Mouse (Mus musculus) megakaryocyte, embryonic 14.5 days (primary cell): ENCODE measurements around the gene Fau. TPM values are rescaled to one million over a fixed set of nuclear protein-coding genes. Genes with fewer than 3 reads are reported as not detected.

Experiments used
- H3K27me3 ChIP-seq: replicated peaks from 2 replicates; pipeline ENCODE3; 2012; ENCODE audit warnings: inconsistent platforms
- H3K36me3 ChIP-seq: replicated peaks from 2 replicates; pipeline ENCODE3; 2012; ENCODE audit warnings: low read length, inconsistent platforms, mixed read lengths
- H3K4me1 ChIP-seq: 2 replicates; pipeline ENCODE4 v1.6.1; 2012; ENCODE audit warnings: inconsistent platforms
- H3K4me3 ChIP-seq: replicated peaks from 2 replicates; pipeline ENCODE3; 2012; ENCODE audit warnings: moderate library complexity, mild to moderate bottlenecking, inconsistent platforms
- H3K9me3 ChIP-seq: 2 replicates; pipeline ENCODE4 v1.6.1; 2012; ENCODE audit warnings: inconsistent platforms
- FLI1 ChIP-seq: IDR thresholded peaks from 2 replicates; pipeline ENCODE4 v1.6.1; 2012; ENCODE audit warnings: low read length, inconsistent platforms, mixed read lengths
- GATA1 ChIP-seq: IDR thresholded peaks from 3 replicates; pipeline ENCODE4 v1.6.1; 2012; ENCODE audit warnings: mixed read lengths, low read length, inconsistent platforms, borderline replicate concordance
- polyA plus RNA-seq: library from polyadenylated mRNA; stranded (reverse); fragments of >175 nt; gene quantifications from 2 replicates; pipeline ENCODE4 v1.2.3, GENCODE M21; 2012; ENCODE audit warnings: low replicate concordance; ENCODE audit not compliant: insufficient read depth

Gene Fau
- polyA plus RNA-seq, 1 experiment = 5,919 TPM

GRCm38 (mm10) chr19:6058966-6059365 lies 1.3 kb downstream of the Fau start:
- Histone ChIP-seq H3K36me3 (peaks cover 38% of the 10 kb centered on the region), H3K4me1 (peaks cover 69% of the 10 kb centered on the region), H3K9me3 (no peaks in the 10 kb centered on the region), H3K27me3 (no peaks in the 10 kb centered on the region), H3K4me3 (peak overlapping the region; percentile 100)
- no peak for TF ChIP-seq GATA1
- TF ChIP-seq FLI1 = no peak

DNA sequence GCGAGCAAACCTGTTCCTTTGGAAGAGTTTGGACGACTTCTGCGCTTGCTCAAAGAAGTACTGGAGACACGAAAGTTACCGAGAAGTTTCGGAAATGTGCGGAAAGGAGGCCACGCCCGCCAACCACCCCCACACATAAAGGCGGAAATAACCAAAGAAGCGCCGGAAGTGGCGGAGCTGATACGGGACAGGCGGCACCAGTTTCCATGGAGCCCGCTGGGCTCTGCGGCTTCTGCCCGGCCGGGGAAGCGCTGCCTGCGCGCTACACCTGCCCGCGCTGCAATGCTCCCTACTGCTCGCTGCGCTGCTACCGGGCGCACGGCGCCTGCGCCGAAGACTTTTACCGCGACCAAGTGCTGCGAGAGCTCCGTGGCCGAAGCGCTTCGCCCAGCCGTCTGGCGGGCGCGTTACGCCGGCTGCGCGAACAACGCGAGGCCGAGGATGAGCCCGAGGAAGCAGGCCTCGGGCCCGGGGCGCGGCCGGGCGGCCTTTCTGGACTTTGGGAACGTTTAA lies 3.4 kb downstream of the Fau start, which contains the start of gene Znhit2:
Znhit2 (plus strand) TSS at position 172 of the 513 bp plus-strand sequence.
- no peaks in the 10 kb centered on the region for H3K27me3 ChIP-seq
- peaks cover 59% of the 10 kb centered on the region for H3K4me1 ChIP-seq
- H3K4me3 ChIP-seq = peak within 1 kb of the TSS; percentile 97
- TF ChIP-seq GATA1 = peak; percentile 93
- TF ChIP-seq FLI1 = peak; percentile 90; the same call in 1 of the 2 replicates
- H3K9me3 ChIP-seq = no peaks in the 10 kb centered on the region
- H3K36me3 ChIP-seq = peaks cover 25% of the 10 kb centered on the region

- peak overlapping the region; percentile 97 for H3K4me3 ChIP-seq
- H3K36me3 ChIP-seq = peaks cover 23% of the 10 kb centered on the region
- peaks cover 59% of the 10 kb centered on the region for H3K4me1 ChIP-seq
- no peaks in the 10 kb centered on the region for H3K9me3 ChIP-seq
- TF ChIP-seq GATA1 (no peak), FLI1 (no peak)
- no peaks in the 10 kb centered on the region for H3K27me3 ChIP-seq
These were observed 4.1 kb downstream of the Fau start for GRCm38 (mm10) chr19:6061641-6062302.

GRCm38 (mm10) chr19:6062418-6062817 lies 4.8 kb downstream of the Fau start:
- no peak for TF ChIP-seq GATA1
- Histone ChIP-seq H3K4me1 (peaks cover 59% of the 10 kb centered on the region), H3K27me3 (no peaks in the 10 kb centered on the region), H3K9me3 (no peaks in the 10 kb centered on the region), H3K4me3 (peak overlapping the region; percentile 97), H3K36me3 (peaks cover 23% of the 10 kb centered on the region)

DNA sequence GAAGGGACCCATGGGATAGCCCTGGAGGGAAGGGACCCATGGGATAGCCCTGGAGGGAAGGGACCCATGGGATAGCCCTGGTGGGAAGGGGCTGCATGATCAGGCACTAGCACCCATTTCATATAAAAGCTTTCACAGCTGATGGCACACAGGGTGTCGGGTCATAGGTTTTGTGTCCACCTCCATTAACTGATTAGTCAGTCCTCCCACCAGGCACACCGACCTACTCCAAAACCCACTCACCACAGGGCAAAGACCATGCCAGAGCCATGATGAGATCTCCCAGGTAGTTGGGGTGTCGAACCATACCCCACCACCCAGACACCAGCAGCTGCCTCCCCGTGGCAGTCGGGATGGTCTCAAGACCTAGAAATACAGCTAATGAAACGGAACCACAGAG lies 5.4 kb downstream of the Fau start:
- TF ChIP-seq FLI1 (no peak), GATA1 (no peak)
- H3K9me3 ChIP-seq = no peaks in the 10 kb centered on the region
- peak overlapping the region; percentile 69 for H3K4me3 ChIP-seq
- H3K27me3 ChIP-seq = no peaks in the 10 kb centered on the region
- peaks cover 25% of the 10 kb centered on the region for H3K36me3 ChIP-seq
- H3K4me1 ChIP-seq = peaks cover 65% of the 10 kb centered on the region

- peak overlapping the region; percentile 94 for H3K4me3 ChIP-seq
- H3K36me3 ChIP-seq = peaks cover 50% of the 10 kb centered on the region
- H3K4me1 ChIP-seq = peaks cover 63% of the 10 kb centered on the region
These were observed 8.9 kb downstream of the Fau start for GRCm38 (mm10) chr19:6066571-6066970.

GRCm38 (mm10) chr19:6067011-6067723 lies 9.5 kb downstream of the Fau start:
- Histone ChIP-seq H3K27me3 (no peaks in the 10 kb centered on the region), H3K4me1 (peaks cover 57% of the 10 kb centered on the region), H3K4me3 (peak overlapping the region; percentile 94), H3K36me3 (peaks cover 56% of the 10 kb centered on the region), H3K9me3 (no peaks in the 10 kb centered on the region)
- no peak for TF ChIP-seq GATA1
- no peak for TF ChIP-seq FLI1

More at GRCm38 (mm10) chr19:6066571-6066970, 8.9 kb downstream of the Fau start:
- no peaks in the 10 kb centered on the region for H3K27me3 ChIP-seq
- TF ChIP-seq GATA1 (no peak), FLI1 (no peak)
- H3K9me3 ChIP-seq = no peaks in the 10 kb centered on the region

- TF ChIP-seq GATA1 = no peak
- no peak for TF ChIP-seq FLI1
- Histone ChIP-seq H3K4me3 (peak within 1 kb of the TSS; percentile 94), H3K4me1 (peaks cover 50% of the 10 kb centered on the region), H3K9me3 (no peaks in the 10 kb centered on the region), H3K36me3 (peaks cover 61% of the 10 kb centered on the region), H3K27me3 (no peaks in the 10 kb centered on the region)
These were observed 10.2 kb downstream of the Fau start, which contains the start of gene Tm7sf2 for GRCm38 (mm10) chr19:6067724-6068415. Gene Tm7sf2, minus strand, starts transcription at chr19:6068373.

DNA sequence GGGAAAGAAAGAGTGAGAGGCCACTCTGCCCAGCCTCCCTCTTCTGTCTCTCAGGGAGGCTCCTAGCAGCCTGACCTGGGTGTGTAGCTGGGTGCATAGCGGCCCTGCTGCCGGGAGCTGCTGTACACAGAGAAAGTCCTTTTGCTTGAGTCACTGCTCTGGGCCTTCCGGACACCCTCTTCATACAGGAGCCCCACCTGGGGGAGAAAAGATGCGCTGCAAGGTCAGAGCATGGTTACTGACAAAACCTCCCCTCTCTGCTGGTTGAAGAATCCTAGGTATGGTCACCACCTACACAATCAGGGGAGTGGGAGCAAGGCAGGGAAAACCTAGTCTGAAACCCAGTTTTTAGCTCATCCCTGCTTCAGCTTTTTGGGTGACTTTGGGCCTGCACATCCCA lies 11.3 kb downstream of the Fau start:
- H3K4me1 ChIP-seq = peaks cover 39% of the 10 kb centered on the region
- H3K27me3 ChIP-seq = no peaks in the 10 kb centered on the region
- H3K9me3 ChIP-seq = no peaks in the 10 kb centered on the region
- H3K36me3 ChIP-seq = peaks cover 64% of the 10 kb centered on the region
- TF ChIP-seq FLI1 (no peak), GATA1 (no peak)
- no peak overlapping the region for H3K4me3 ChIP-seq
